ENCODE assay signal across 15 mouse cellular contexts in genomic region chr9:67586489-67586888, GRCm38 (mm10). TPM values are rescaled to one million over a fixed set of nuclear protein-coding genes. Genes with fewer than 3 reads are reported as not detected.
DNase-seq lines count a peak whose midpoint lies in the region; ATAC-seq and TF ChIP-seq lines count a peak whose summit lies in the region.
"Had no signal": no experiment of that assay in that cellular context is flagged by ENCODE, and none has a peak within 500 bp of the region (broad histone marks: within the 10 kb centered on the region; RNA-seq: fewer than 3 reads in every experiment).

No protein-coding gene starts in this region.

- peak; percentile 48; the same call in 1 of the 2 replicates for ATAC-seq in limb, embryonic 13.5 days (ENCODE audit: low FRiP score, low read depth)
- ATAC-seq in limb, embryonic 14.5 days (ENCODE audit: low FRiP score, low read depth), result peak; percentile 68
- ATAC-seq: forebrain, embryonic 15.5 days; hindbrain, embryonic 16.5 days had no signal

- no peaks in the 10 kb centered on the region for H3K36me3 ChIP-seq in limb, embryonic 13.5 days
- H3K36me3 ChIP-seq in limb, embryonic 10.5 days, result no peaks in the 10 kb centered on the region
- no peaks in the 10 kb centered on the region for H3K36me3 ChIP-seq in heart, embryonic 10.5 days
- H3K36me3 ChIP-seq in limb, embryonic 14.5 days (ENCODE audit: control insufficient read depth, insufficient read depth, low read length), result no peaks in the 10 kb centered on the region
- H3K36me3 ChIP-seq: embryonic facial prominence, embryonic 13.5 days; forebrain, embryonic 15.5 days had no signal

- no peak overlapping the region for H3K4me3 ChIP-seq in limb, embryonic 13.5 days
- no peak overlapping the region for H3K4me3 ChIP-seq in limb, embryonic 10.5 days
- H3K4me3 ChIP-seq in heart, embryonic 10.5 days, result no peak overlapping the region
- no peak overlapping the region for H3K4me3 ChIP-seq in limb, embryonic 14.5 days (replicated peaks; ENCODE audit: low read length)
- H3K4me3 ChIP-seq: embryonic facial prominence, embryonic 13.5 days; forebrain, embryonic 15.5 days had no signal

- no peaks in the 10 kb centered on the region for H3K9me3 ChIP-seq in limb, embryonic 13.5 days
- H3K9me3 ChIP-seq in limb, embryonic 10.5 days (replicated peaks), result no peaks in the 10 kb centered on the region
- H3K9me3 ChIP-seq in heart, embryonic 10.5 days, result no peaks in the 10 kb centered on the region
- H3K9me3 ChIP-seq in limb, embryonic 14.5 days (ENCODE audit: control insufficient read depth, low read length), result no peaks in the 10 kb centered on the region
- H3K9me3 ChIP-seq: embryonic facial prominence, embryonic 13.5 days; forebrain, embryonic 15.5 days had no signal

- H3K4me2 ChIP-seq in limb, embryonic 13.5 days (replicated peaks), result no peak overlapping the region
- no peak overlapping the region for H3K4me2 ChIP-seq in limb, embryonic 14.5 days (replicated peaks; ENCODE audit: low read depth, low read length, severe bottlenecking)
- H3K4me2 ChIP-seq: embryonic facial prominence, embryonic 13.5 days; forebrain, embryonic 15.5 days; midbrain, embryonic 11.5 days had no signal

- TF ChIP-seq POLR2A in limb, embryonic 14.5 days (IDR thresholded peaks at IDR 0.05; ENCODE audit: borderline replicate concordance, extremely low read depth, insufficient read depth, insufficient read length), result no peak

- 76% methylated on average over 1 of the region's 1 CpGs for WGBS in limb, embryonic 13.5 days
- WGBS in limb, embryonic 10.5 days, result 80% methylated on average over 1 of the region's 1 CpGs
- WGBS in heart, embryonic 10.5 days, result 41% methylated on average over 1 of the region's 1 CpGs
- 80% methylated on average over 1 of the region's 1 CpGs for WGBS in limb, embryonic 14.5 days

- peaks cover 21% of the 10 kb centered on the region for H3K4me1 ChIP-seq in limb, embryonic 13.5 days
- peaks cover 10% of the 10 kb centered on the region; the same call in 1 of the 2 replicates for H3K4me1 ChIP-seq in limb, embryonic 10.5 days
- H3K4me1 ChIP-seq in heart, embryonic 10.5 days, result peaks cover 61% of the 10 kb centered on the region
- H3K4me1 ChIP-seq in limb, embryonic 14.5 days (ENCODE audit: control insufficient read depth, insufficient read depth, low read length), result peaks cover 6% of the 10 kb centered on the region; the same call in 1 of the 2 replicates
- H3K4me1 ChIP-seq: forebrain, embryonic 15.5 days had no signal

- H3K9ac ChIP-seq in limb, embryonic 13.5 days, result no peak overlapping the region
- H3K9ac ChIP-seq in limb, embryonic 14.5 days (ENCODE audit: low read depth, low read length, severe bottlenecking), result no peak overlapping the region
- H3K9ac ChIP-seq: embryonic facial prominence, embryonic 13.5 days; forebrain, embryonic 15.5 days; liver, embryonic 14.5 days had no signal

- H3K27me3 ChIP-seq in limb, embryonic 13.5 days, result no peaks in the 10 kb centered on the region
- H3K27me3 ChIP-seq in limb, embryonic 10.5 days (ENCODE audit: low read depth, poor library complexity, severe bottlenecking), result no peaks in the 10 kb centered on the region
- no peaks in the 10 kb centered on the region for H3K27me3 ChIP-seq in heart, embryonic 10.5 days (ENCODE audit: insufficient read depth, poor library complexity, severe bottlenecking)
- H3K27me3 ChIP-seq in limb, embryonic 14.5 days (ENCODE audit: control insufficient read depth, insufficient read depth, low read length), result no peaks in the 10 kb centered on the region
- H3K27me3 ChIP-seq: embryonic facial prominence, embryonic 13.5 days; forebrain, embryonic 15.5 days had no signal

- DNase-seq in embryo, embryonic 10 days (ENCODE audit: low spot score), result peak; percentile 23
- no peak for DNase-seq in embryo, embryonic 9.5 days (ENCODE audit: extremely low spot score)
- no peak for DNase-seq in limb, embryonic 10.5 days (ENCODE audit: low spot score)
- DNase-seq in heart, embryonic 10.5 days (ENCODE audit: low spot score), result peak; percentile 87
- DNase-seq in limb, embryonic 14.5 days (ENCODE audit: low spot score), result peak; percentile 41
- DNase-seq in gastrocnemius, postnatal 10 days, result no peak
- no peak for DNase-seq in cerebellum, adult 9-10 months
- DNase-seq: adrenal gland, adult 2 months; cerebellum, adult 9-11 months had no signal

- H3K27ac ChIP-seq in limb, embryonic 13.5 days, result no peak overlapping the region
- no peak overlapping the region for H3K27ac ChIP-seq in limb, embryonic 10.5 days
- 0 out of 2 replicates have a peak overlapping the region, but pooled peaks have one; percentile 23 for H3K27ac ChIP-seq in heart, embryonic 10.5 days
- no peak overlapping the region for H3K27ac ChIP-seq in limb, embryonic 14.5 days (replicated peaks; ENCODE audit: low read depth, low read length)
- H3K27ac ChIP-seq: embryonic facial prominence, embryonic 13.5 days; forebrain, embryonic 15.5 days; liver, embryonic 14.5 days had no signal

RNA-seq across cellular contexts. Expression of gene Tln2, which starts 27.0 kb away (rescaled TPM):
- 44.5 and 47.6 TPM in 2 replicates for polyA plus RNA-seq in limb, embryonic 13.5 days (2015; fragmentation: Nextera tagmentation; extraction: Ambion mirVana)
- polyA plus RNA-seq in limb, embryonic 10.5 days (2016; fragmentation: Nextera tagmentation; extraction: Ambion mirVana), result 40.2 and 41.5 TPM in 2 replicates
- polyA plus RNA-seq in heart, embryonic 10.5 days (2016; fragmentation: Nextera tagmentation; extraction: Ambion mirVana), result 34.7 and 53.3 TPM in 2 replicates
- polyA plus RNA-seq in limb, embryonic 14.5 days (2012; rRNA removed), result 17.5 and 20.6 TPM in 2 replicates
- 38.4 and 39.2 TPM in 2 replicates for polyA plus RNA-seq in limb, embryonic 14.5 days (2014; fragmentation: Nextera tagmentation; extraction: Ambion mirVana)
- 100 to 1,000 TPM; 111 to 132 TPM for total RNA-seq in gastrocnemius, postnatal 10 days (2021)

Comparison
In these comparisons a context has a peak if more than half of its experiments do, and no peak if none do; other contexts are left out.
1. DNase-seq: peak in embryo, embryonic 10 days (single experiment), heart, embryonic 10.5 days (single experiment) and limb, embryonic 14.5 days (single experiment); none in embryo, embryonic 9.5 days (single experiment), limb, embryonic 10.5 days (single experiment), gastrocnemius, postnatal 10 days (single experiment) and cerebellum, adult 9-10 months (single experiment).